Mouse (Mus musculus) frontal cortex, adult 2 months (tissue): ENCODE results near the gene Tmem50a. TPM values are rescaled to one million over a fixed set of nuclear protein-coding genes. Genes with fewer than 3 reads are reported as not detected.

Source experiments
- DNase-seq, 2 experiments: peaks; one replicate each; pipeline ENCODE4 v3.0.0; 2022; ENCODE audit warnings: low spot score in 1 of 2; ENCODE audit errors: extremely low spot score in 1 of 2
- polyA plus RNA-seq: library from polyadenylated mRNA; depleted of rRNA; stranded (reverse); fragments of >200 nt; gene quantifications from 2 replicates; pipeline ENCODE4 v1.2.3, GENCODE M21; 2012

The Tmem50a gene
- polyA plus RNA-seq, 1 experiment: 151 TPM

DNA sequence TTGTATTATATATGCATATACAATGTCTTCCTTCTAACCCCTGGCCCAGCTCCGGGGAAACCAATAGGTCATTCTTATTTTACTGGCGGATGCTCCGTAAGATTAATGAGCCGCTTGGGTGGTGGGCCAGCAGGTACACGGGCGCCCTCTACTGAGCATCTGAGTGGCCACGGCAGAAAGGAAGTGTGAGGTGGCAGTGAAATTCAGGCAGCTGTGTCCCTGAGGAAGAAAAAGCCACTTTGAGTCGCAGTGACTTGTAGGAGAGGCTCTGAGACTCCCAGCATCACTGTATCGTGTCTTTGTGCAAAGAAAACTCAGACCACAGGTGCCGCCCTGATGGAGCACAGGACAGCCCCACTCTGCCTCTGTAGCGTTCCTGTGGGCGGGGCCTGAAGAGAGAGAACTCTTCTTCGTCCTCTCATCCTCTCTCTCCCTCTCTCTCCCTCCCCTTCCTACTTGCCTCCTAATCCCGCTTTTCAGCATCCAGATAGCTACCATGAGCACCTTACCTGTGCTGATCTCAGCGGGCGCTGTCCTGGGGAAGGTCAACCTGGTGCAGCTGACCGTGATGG, 35.3 kb downstream of the Tmem50a start:
- peak in 1 of 2 experiments; percentile 81 for DNase-seq

GRCm38 (mm10) chr4:134876171-134876570, 38.7 kb downstream of the Tmem50a start:
- DNase-seq: no peak

GRCm38 (mm10) chr4:134871950-134872349, 42.9 kb downstream of the Tmem50a start:
- no peak for DNase-seq

DNA sequence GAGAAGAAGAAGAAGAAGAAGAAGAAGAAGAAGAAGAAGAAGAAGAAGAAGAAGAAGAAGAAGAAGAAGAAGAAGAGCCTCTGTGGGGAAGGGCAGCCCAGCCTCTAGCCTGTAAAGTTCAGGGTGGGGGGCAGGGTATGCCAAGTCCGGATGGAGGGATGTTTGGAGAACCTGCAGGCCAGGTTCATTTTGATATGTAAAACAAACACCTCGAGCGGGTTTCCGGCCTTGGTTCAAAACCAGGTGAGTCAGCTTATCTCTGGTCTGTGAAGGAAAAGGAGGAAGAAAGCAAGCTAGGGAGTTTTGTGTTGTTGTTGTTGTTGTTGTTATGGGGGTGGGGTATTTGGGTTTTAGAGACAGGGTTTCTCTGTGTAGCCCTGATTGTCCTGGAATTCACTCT, 43.3 kb downstream of the Tmem50a start:
- DNase-seq: no peak

GRCm38 (mm10) chr4:134869815-134870375, 44.9 kb downstream of the Tmem50a start:
- no peak for DNase-seq

DNA sequence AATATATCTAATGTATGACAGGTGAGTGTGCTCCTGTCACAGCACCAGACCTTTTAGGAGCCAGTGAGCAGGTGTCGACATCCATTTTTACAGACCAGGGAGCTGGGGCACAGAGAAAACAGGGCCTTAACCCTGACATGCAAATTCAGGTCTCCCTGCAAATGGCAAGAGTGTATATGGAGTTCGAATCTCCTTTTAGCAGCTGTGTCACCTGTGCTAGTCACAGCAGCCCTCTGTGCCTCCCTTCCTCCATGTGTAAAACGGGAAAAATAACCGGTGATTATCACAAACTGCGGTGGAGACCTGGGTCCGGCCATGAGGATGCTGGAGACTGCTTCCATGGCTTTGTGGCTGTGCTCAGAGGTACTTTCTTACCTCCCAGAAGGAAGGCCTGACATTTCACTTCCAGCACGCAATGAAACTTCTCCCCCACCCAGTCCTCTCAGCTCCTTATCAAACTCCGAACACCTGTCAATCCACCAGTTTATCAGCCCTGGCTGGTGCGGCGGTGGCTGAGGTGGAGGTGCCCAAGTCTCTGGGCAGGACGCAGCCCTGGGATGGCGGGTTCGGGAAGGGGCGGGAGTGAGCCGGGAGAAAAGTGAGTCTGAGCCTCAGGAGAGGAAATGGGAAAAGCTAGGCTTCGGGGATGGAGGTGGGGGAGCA, 45.6 kb downstream of the Tmem50a start:
- DNase-seq: no peak

- no peak for DNase-seq
Measured at GRCm38 (mm10) chr4:134868490-134868889, 46.3 kb downstream of the Tmem50a start.

DNA sequence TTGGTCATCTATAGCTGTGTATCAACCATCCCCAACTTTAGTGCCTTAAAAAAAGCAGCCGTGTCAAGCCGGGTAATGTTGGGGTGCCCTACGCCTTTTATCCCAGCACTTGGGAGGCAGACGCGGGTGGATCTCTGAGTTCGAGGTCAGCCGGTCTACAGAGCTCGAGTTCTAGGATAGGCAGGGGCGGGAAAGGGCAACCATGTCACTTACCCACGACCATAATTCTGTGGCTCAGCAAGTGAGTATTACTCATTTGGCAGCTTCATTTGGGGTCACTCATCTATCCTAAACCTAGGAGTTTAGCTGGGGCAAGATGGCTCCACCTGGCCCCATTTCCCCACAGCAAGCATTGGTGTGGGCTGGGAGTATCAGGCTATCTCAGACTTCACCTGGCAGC, 46.8 kb downstream of the Tmem50a start:
- DNase-seq: no peak

- DNase-seq: no peak
Measured at GRCm38 (mm10) chr4:134867661-134868060, 47.2 kb downstream of the Tmem50a start.

- DNase-seq: no peak
Measured at GRCm38 (mm10) chr4:134867213-134867612, 47.6 kb downstream of the Tmem50a start.

- no peak for DNase-seq
Measured at GRCm38 (mm10) chr4:134865789-134866188, 49.0 kb downstream of the Tmem50a start.

- no peak for DNase-seq
Measured at GRCm38 (mm10) chr4:134865340-134865739, 49.5 kb downstream of the Tmem50a start.

DNA sequence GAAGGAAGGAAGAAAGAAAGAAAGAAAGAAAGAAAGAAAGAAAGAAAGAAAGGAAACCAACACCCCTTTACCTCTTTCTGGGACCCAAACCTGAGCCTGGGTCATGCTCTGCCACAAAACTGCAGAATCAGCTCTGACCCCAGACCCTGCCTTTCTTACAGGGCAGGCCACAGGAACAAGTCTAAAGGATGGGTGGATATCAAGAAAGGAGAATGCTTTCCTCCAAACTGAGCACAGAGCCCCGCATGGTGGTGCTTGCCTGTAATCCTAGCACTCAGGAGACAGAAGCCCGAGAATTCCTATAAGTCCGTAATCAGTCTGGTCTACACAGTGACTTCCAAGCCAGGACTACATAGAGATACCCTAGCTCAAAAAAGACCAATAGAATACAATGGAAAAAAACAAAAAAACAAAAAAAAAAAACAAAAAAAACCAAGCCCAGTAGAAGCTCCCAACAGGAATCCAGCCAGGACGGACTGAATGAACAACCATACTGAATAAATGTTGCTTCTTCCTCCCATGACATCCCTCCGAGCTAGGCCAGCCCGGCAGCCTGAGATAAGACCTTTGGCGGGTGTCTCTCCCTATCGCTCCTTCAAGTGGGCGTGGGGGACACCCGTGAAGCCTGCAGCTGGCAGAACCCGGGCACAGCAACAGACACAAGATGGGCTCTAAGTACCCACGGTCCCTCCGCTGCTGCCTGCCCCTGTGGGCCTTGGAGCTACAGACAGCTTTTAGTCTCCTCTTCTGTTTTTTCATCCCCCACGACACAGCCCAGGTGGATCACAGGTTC, 50.7 kb downstream of the Tmem50a start, which contains the start of gene Rhd:
TSS of gene Rhd (plus strand) at position 600 of the 793 bp plus-strand sequence.
- DNase-seq: no peak

- DNase-seq: no peak
Measured at GRCm38 (mm10) chr4:134862996-134863395, 51.8 kb downstream of the Tmem50a start.

DNA sequence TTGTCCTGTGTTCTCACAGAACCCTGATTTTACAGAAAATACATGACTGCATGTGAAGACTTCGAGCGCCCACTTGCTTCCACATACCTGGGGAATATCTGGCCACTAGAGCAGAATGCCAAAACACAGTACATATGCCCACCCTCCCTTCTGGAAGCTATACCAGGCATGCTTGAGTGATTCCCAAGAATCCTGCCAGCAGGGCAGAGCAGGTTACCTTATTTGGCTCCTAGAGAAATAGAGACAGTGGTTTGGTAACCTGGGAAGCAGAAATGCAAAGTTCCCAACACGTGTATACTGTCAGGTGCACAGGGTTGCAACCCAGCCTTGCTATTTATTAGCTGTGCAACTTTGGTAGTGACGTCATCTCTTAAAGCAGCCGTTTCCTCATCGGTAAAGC, 52.9 kb downstream of the Tmem50a start:
- DNase-seq: no peak

DNA sequence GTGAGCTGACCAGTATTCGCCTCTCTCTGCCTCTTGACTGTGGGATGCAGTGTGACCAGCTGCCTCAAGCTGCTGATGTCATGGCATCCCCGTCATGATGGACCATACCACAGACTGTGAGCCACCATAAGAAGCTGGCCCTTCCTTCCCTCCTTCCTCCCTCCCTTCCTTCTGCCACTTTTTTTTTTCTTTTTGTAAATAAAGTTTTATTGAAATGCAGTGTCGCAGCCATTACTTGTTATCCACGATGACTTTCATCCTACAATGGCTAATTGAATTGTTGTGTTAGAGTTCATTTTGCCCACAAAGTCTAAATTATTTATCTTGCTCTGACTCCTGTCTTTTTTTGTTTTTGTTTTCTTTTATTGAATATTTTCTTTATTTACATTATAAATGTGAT, 56.3 kb downstream of the Tmem50a start:
- no peak for DNase-seq

GRCm38 (mm10) chr4:134856501-134856900, 58.3 kb downstream of the Tmem50a start:
- DNase-seq: peak in 1 of 2 experiments; percentile 21

GRCm38 (mm10) chr4:134856056-134856455, 58.8 kb downstream of the Tmem50a start:
- DNase-seq: no peak

- no peak for DNase-seq
Measured at GRCm38 (mm10) chr4:134855371-134855770, 59.5 kb downstream of the Tmem50a start.

- peak; percentile 88 to 92 for DNase-seq
Measured at GRCm38 (mm10) chr4:134853637-134854485, 61.0 kb downstream of the Tmem50a start.
